Mouse (Mus musculus) thymus, postnatal 14 days (tissue): Measurements from ENCODE around the gene Boll.

Experiments
- DNase-seq: peaks from one replicate; pipeline ENCODE4 v3.0.0; 2021

Gene Boll

DNA sequence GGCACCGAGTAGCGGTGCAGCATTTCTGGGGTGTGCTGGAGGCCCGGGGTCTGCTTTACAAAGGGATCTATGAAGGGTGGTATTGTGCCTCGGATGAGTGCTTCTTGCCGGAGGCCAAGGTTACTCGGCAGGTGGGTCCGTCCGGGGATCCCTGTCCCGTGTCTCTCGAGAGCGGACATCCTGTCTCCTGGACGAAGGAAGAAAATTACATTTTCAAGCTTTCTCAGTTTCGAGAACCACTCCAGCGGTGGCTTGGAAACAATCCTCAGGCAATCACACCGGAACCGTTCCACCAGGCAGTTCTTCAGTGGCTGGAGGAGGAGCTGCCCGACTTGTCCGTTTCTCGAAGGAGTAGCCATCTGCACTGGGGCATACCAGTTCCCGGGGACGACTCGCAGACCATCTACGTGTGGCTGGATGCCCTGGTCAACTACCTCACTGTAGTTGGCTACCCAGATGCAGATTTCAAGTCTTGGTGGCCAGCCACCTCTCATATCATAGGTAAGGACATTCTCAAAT is 125.6 kb downstream of the Boll start:
- no peak for DNase-seq

DNA sequence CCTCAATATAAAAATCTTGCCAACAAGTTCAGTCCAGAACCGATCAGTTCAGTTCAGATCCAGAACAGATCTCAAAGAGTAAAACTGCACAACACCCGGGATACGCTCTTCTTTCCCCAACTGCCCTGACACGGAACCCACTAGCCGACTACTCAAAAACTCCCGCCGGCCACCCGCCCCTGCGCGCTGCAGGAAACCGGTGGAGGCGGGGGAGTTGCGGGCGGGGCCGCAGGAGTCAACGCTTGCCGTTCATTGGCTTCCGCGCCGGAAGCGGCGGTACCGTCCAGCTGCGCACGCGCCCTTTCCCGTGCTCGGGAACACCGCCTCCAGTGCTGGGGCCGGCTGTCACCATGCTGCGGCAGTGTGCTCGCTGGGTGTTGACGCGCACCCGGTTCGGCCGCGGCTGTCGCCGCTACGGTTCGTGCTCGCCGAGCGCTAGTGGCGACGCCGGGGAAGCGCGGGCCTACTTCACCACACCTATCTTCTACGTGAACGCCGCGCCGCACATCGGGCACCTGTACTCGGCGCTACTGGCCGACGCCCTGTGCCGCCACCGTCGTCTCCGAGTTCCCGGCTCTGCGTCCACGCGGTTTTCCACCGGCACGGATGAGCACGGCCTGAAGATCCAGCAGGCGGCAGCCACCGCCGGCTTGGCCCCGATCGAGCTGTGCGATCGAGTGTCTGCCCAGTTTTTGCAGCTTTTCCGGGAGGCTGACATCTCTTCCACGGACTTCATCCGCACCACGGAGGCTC is 126.2 kb downstream of the Boll start, which contains the start of gene Mars2:
Gene Mars2 (plus strand): TSS at position 288 of the 753 bp plus-strand sequence.
- DNase-seq = peak; percentile 97

DNA sequence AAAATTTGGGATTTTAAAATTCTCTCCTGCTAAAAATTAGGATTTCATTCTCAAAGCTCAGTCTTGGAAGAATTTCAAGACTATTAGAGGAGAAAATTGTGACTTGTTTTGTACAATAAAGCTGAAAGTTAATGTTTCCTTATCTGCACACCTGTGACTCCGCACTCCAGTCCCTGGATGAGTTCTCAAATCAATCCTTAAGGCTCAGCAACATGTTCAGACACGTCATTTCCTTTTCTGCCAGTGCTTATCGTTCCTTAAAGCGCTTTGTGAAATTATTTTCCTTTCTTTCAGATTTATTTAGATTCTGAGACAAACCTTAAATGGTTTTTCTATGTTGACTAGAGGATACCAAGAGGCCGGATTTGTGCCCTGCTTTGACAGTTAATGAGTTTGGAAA is 126.8 kb downstream of the Boll start:
- no peak for DNase-seq

DNA sequence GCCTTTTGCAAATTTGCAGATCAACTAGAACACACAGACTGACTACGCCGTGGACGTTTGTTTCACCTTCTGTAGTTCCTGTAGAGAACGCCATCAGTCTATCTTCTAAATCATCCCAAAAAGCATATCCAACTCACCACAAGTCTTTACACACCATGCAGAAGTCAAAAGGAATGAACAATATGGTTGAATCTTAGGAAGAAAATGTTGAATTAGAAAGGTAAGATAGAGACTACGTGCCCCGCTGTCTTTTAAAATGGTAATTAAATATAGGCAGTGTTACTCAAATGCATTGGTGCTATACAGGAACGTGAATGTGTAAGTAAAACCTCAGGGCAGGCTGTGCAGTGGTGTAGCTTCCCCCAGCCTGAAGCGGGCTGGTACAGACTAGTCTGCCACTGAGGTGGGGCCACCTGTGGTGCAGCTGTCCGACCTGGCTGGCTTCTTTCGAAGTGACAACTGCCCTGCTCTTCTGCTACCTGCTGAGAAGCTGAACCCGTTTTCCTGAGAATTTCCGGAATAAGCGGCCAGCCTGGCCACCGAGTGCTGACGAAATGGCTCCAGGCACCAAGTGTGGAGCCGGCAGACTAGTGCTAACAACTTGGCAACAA is 128.3 kb downstream of the Boll start:
- no peak for DNase-seq

DNA sequence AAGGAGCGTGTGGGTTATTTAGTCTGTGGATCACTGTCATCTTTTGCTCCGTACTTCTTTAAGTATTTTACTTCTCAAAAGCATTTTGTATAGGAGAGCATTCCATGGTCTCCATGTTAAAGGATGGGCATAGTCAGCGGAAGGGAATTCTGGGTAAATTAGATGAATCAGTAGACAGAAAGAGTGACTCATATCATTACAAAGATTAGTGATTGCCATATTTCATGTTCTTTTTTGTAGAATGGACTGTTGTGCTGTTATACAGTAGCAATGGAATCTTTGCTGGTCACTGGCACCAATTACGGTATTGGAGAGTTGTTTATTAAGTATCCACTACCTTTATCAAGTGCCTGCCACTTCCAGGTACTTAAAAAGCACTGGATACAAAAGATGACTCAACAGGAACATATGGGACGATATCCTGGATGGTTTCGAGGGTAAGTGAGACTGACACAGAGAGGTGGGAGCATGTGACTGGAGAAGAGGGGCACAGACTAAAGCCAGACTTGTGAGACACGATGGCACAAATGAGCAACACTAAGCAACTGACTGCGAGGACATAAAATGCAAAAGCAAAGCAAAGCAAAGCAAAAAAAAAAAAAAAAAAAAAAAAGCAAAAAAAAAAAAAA is 134.9 kb downstream of the Boll start:
- no peak for DNase-seq

DNA sequence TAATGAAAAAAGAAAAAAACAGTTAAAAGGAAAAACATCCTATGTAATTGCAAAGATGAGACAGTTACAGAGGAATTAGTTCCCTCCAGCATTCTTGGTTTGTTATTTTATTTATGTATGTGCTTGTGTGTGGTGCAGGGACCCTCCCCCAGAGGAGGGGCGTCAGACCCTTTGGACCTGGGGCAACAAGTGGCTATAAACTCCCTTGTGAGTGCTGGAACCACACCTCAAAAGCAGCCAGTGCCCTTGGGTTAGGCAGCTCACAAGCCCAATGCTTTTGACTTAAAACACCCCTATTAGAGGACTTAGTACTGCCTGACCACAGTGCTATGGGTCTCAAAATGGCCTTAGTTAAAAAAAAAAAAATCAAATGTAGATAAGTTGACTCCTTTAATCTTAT is 135.9 kb downstream of the Boll start:
- no peak for DNase-seq

DNA sequence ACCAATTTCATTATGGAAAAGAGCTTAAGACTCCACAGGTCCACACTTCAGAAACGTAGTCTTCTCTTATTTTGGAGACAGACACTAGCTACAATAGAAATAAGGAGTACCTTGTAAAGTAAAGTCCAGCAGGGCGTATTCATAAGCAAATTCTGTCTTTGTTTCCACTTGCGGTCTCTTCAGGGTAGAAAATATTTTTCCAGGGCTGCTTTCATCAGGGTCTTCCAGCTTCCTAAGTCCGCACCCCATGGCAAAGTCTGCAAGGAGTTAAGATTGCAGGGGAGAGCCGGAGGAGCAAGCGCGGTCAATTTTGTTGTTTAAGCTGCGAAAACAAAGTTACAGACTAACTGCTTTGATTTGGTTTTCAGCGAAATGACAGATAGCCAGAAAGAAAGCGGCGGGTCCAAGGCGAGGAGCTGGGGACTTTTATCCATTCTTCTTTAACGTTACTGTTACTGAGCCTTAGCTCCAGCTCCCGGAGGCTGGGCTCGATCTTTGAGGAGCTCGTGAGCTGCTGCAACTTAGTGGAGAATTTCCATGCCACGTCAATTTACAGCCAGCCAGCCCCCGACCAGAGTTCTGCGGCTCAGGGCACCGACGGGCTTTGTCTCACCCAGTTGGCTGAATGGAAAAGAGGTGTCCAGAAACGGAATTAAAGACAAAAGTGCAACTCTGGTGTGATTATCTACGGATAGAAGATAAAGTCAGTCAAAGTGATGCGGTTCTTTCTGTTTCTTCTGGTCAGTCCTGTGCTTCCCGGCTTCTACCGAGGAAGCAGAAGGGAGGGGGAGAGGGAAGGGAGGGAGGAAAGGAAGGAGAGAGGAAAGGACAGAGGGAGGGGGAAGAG is 137.0 kb downstream of the Boll start, which contains the start of gene Rftn2:
Gene Rftn2 (minus strand): TSS at position 772 of the 847 bp plus-strand sequence.
- DNase-seq = no peak

DNA sequence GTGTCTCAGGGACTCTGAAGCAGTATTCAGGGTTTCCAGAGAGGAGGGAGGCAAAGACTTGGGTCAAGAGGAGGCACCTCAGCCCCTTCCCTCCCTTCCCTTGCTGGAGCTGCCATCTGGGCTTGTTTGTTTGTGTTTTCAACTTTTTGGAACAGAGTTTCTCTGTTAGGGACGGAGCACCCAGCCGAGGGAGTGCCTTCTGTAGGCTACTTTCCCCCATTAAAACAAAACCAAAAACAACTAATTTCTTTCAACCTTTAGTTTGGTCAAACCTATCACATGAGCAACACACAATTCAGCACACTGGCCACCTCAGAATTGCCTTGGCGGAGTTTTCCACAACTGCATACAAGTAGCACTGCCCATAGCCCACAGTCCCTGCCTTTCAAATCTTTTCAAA is 137.9 kb downstream of the Boll start:
- DNase-seq = no peak

DNA sequence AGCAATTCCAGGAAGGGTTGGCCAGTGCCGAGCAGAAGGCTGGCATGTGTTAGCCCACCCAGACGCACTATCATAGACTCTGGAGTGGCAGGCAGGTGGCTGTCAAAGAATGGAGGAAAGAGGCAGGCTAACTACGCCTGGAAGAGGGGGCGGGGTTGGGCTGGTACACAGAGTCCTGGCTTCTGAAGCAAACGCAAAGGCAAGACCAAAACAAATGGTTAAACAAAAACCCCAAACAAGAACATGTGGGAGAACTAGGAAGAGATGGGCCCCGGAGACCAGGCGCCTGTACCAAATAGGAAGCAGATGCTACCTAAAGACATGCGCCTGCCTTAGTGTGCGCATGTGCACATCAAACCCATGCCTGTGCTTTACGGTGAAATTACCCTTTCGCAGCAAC is 139.2 kb downstream of the Boll start:
- DNase-seq = no peak

DNA sequence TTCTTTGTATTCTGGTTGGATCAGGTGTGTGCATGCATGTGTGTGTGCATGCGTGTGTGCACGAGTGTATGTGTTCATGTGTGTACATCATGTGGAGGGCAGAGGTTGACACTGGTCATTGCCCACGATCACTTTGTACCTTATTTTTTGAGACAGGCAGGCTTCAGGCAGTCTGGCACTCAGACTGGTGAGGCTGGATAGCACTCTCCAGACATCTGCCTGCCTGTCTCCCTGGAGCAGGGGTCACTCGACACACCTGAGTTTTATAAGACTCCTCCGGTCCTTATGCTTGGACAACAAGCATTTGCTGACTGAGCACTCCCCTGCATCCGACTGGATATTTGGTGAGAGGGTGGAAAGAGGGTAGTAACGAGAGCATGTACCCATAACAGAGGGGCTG is 140.2 kb downstream of the Boll start:
- no peak for DNase-seq

DNA sequence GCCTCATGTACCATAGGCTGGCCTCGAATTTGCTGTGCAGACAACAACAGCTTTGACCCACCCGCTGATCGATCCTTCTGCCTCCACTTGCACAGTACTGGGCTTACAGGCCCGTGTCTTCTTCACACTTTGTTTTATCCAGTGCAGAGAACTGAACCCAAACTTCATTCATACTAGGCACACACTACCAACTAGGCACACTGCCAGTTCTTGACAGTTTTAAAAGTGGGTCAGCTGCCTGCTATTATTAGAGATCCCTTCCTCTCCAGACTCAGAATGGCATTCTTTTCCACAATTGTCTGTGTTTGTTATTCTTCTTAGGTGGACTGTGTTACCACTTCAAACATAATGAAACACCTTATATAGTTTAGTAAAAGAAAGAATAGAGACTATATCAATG is 141.9 kb downstream of the Boll start:
- no peak for DNase-seq

DNA sequence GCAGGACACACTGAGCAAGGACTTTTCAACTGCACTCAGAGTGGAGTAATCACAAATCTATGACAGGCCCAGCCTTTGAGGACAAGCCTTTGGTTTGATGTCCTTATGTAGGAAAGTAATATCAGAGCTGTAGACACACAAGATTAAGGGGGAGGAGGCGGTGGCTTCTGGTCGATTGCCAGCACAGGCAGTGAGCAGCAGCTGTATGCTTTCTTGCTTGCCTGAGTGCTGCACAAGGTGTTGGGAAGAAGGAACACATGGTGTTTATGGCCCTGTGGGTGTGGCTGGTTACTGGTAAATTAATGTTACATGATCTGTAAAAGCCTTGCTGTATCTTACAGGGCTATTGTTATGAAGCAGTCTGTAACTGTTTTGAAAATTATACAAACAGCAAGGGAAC is 146.1 kb downstream of the Boll start:
- no peak for DNase-seq

DNA sequence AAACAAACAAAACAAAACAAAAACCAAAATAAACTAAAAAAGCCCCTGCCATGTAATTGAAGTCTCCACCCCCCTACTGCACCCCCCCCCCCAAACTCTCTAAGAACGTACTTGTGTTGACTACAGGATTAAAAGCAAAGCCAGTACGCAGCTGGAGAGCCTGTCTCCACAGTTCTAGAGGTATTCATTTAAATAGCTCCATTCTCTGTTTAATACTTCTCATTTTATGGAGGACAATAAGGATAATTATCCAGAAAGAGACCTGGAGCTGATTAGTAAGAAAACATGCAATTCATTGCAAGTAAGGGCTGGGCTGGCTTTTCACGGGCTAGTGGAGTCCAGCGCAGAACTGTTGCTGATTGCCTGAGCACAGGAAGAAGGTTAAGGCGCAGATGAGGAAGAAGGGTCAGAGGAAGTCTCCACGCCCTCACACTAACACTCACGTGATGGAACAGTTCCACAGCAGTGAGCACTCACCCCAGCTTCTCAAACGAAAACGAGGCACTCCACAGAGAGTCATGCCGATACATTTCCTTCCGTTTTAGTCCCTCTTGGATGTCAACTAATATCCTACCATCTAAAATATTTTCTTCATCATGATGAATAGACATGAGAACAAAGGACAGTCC is 148.0 kb downstream of the Boll start:
- DNase-seq = peak; percentile 61

DNA sequence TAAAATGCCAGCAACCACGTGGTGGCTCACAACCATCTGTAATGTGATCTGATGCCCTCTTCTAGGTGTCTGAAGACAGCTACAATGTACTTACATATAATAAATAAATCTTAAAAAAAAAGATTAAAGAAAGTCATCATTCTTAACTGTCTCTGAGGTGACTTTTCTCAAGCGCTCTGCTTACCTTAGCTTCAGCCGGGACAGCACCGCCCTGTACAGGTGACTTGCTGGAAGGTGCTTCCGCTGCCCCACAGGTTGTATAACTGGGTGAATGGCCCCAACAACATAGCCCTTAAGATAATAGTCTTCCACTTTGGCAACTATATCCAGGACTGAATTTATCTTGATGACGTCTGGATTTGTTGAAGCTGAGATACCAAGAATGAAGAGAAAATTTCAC is 149.3 kb downstream of the Boll start:
- DNase-seq = no peak

DNA sequence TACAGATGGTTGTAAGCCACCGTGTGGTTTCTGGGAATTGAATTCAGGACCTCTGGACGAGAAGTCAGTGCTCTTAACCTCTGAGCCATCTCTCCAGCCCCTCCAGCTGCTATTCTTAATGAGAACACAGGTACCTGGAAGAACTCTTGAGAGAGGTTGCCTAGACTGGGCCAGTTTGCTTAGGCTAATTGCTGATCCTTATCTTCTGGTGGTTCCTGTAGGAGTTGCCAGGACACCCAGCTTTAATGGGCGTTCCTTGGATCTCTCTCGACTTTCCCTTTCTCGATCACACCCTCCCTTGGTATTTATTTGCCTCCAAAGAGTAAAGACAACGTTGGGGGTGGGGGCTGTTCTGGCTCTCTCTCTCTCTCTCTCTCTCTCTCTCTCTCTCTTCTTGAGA is 149.8 kb downstream of the Boll start:
- DNase-seq = no peak

DNA sequence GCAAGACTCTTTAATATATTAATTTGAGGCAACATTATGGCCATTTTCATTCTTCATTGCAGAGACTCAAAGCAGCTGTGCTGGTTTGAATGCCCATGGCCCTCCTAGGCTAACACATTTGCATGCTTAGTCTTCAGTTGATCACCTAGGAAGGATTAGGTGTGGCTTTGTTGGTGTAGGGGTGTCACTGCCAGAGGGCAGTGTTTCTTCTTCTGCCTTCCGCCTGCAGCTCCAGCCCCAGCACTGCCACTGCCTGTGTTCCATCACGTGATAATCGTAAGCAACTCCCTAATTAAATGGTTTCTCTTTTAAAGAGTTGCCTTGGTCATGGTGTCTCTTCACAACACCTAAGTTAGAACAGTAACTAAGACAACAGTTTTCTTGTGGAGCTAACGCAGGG is 150.5 kb downstream of the Boll start:
- no peak for DNase-seq

DNA sequence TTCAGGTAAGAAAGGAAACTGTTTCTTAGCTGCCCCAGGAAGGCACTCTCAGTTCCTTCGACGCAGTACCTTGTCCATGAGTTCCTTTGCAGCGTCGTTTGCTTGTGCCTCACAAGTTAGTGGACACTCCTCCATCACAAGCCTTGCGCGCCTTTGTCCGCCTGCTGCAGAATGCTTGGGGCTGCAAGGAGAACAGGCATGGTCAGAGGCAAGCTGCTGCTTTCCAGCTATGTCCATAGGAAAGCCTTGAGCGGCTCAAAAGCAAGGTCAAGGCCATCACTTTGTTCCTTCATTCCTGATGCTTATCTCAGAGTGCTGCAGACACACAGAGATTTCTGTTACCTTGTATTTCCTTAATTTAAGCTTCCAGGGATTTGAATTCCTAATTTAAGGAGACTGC is 152.2 kb downstream of the Boll start:
- no peak for DNase-seq

DNA sequence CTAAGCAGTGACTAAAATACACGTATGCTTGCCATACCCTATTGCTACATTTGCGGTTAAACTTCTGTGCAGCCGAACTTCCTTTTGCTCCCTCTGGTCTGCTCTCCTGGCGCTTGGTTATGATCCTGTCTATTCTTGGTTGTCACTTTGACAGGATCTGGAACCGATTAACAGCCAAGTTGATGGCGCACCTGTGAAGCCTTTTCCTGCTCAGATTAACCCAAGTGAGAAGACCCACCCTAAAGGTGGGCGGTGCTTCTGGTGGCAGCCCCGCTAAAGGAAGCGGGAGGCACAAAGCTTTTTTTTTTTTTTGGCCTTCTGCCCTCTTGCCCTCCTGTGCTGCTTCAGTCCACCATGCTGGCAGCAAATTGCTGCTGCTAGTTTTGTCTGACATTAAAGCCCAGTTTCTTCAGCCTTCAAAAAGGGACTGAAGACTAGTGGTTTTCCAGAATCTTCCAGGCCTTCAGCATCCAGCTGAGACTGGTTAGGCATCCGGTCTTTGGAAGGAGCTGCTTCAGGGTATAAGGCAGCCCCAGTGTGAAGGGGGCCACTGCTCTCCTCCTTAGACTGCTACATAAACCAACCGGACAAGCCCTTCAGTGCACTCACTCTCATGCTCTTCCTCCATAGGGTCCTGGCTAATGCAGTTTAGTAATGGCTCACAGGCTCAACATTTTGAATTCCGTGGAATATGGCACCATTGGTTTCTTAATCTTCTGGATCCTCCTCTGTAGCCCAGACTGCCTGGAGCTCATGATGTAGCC is 152.9 kb downstream of the Boll start:
- peak; percentile 71 for DNase-seq

DNA sequence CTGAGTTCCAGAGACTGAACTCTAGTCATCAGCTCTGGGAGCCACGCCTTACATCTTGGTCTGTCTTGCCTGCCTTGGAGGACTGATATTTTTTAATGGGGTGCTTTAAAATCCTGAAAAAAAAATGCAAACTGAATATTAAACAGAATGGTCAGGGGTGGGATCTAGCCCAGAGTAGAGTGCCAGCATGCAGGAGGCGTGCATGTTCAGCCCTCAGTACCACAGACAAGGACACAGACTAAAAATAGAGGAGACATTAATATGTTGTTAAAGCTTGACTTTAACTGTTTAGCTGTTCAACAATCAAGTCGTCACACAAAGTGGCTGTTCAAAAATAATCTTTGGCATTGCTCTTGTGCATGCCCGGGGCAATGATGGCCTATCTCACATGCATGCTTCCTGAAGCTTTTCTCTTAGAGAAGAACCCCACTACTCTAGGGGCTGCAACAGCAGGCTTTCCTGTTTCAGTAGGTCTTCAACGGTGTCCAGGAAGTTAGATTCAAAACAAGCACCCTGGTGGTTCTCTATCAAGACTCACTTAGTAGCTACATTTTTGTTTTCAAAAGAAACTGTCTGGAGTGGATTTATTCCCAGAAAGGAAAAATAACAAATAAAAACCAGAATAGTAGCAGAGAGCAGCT is 154.6 kb downstream of the Boll start:
- DNase-seq = peak; percentile 30

DNA sequence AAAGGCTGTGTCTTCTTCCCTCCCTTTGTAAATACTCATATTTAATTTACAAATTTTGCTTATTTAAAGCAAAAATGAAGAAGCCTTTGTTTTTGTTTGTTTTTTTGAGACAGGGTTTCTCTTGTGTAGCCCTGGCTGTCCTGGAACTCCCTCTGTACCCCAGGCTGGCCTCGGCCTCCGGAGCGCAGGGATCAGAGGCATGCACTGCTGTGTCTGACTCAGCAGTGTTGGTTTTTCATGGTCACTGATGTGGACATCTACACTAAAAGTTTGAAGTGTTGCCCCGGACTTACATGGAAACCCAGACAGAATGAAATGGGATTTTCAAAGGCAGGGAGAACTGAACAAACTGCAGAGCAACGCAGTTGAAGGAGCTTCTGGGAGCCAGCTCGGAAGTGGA is 155.7 kb downstream of the Boll start:
- DNase-seq = no peak

DNA sequence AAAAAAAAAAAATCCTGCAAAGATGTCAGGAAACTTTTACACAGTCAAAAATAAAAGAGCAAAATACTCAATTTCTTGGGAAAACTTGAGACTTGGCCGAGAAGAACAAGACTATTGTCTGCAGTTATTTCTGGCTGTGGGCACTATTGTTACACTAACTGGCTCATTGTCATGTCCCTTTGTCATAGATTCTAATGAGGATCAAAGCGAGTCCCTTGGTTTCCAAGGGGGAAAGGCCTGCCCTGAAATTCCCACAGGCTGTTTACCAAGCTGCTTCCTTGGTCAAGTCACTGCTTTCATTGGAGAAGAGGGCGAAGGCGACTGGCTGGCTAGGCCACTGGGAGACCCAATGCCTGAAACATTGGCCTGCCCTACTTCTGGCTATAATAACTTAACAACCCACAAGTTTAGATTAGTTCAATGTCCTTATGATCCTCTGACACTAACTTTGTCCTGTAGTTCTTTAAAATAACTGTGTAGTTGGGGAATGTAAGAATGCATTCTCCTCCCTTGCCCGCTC is 157.4 kb downstream of the Boll start:
- no peak for DNase-seq
